16 mouse cellular contexts compared by ENCODE assay signal in genomic region chr12:44957474-44957873, GRCm38 (mm10).
"Had no signal": no experiment of that assay in that cellular context is flagged by ENCODE, and none has a peak within 500 bp of the region (broad histone marks: within the 10 kb centered on the region; RNA-seq: fewer than 3 reads in every experiment).

No protein-coding gene starts in this region.

- H3K27me3 ChIP-seq: neural tube, embryonic 13.5 days; neural tube, embryonic 15.5 days; stomach, embryonic 15.5 days had no signal

- H3K27ac ChIP-seq: neural tube, embryonic 13.5 days; neural tube, embryonic 15.5 days; stomach, embryonic 15.5 days; stomach, postnatal 0 days had no signal

- H3K4me2 ChIP-seq: neural tube, embryonic 13.5 days; neural tube, embryonic 15.5 days; stomach, embryonic 15.5 days had no signal

- H3K9me3 ChIP-seq: neural tube, embryonic 13.5 days; neural tube, embryonic 15.5 days; stomach, embryonic 15.5 days had no signal

- H3K4me3 ChIP-seq: neural tube, embryonic 13.5 days; neural tube, embryonic 15.5 days; stomach, embryonic 15.5 days had no signal

- H3K36me3 ChIP-seq: neural tube, embryonic 13.5 days; neural tube, embryonic 15.5 days; stomach, embryonic 15.5 days had no signal

- DNase-seq: retina, postnatal 1 day; right cerebral cortex, adult 18-20 months; right cerebral cortex, postnatal 14 days; right cerebral cortex, postnatal 25 days; right cerebral cortex, postnatal 4 days; spleen, adult 18-20 months; thymus, adult 18-20 months; thymus, adult 2 months; thymus, postnatal 14 days; thymus, postnatal 25 days; thymus, postnatal 36 days; thymus, postnatal 4 days had no signal

- H3K4me1 ChIP-seq: neural tube, embryonic 13.5 days; neural tube, embryonic 15.5 days; stomach, embryonic 15.5 days had no signal

- H3K9ac ChIP-seq: neural tube, embryonic 13.5 days; neural tube, embryonic 15.5 days; stomach, embryonic 15.5 days had no signal
